Mouse (Mus musculus): ENCODE data around the gene Ifitm7. TPM values are rescaled to one million over a fixed set of nuclear protein-coding genes. Genes with fewer than 3 reads are reported as not detected.

The Ifitm7 gene
- not detected for polyA plus RNA-seq (2015; fragmentation: Illumina TruSeq; extraction: RNeasy Lipid Tissue Mini Kit (QIAGEN cat#74804); ENCODE audit: insufficient read depth, low read depth, low replicate concordance)

GRCm38 (mm10) chr16:13986574-13987478 is at the start of gene Ifitm7, which contains the start of gene 2900011O08Rik:
Gene Ifitm7, minus strand, starts transcription at chr16:13986888.
Gene 2900011O08Rik, plus strand, starts transcription at chr16:13986604.

Other genes starting within 250 kb of the Ifitm7 start
- gene Rrn3, start 206.2 kb downstream of the Ifitm7 start, polyA plus RNA-seq (2015; fragmentation: Illumina TruSeq; extraction: RNeasy Lipid Tissue Mini Kit (QIAGEN cat#74804); ENCODE audit: insufficient read depth, low read depth, low replicate concordance) = 4.7 TPM
- gene Ntan1, start 168.0 kb downstream of the Ifitm7 start, polyA plus RNA-seq (2015; fragmentation: Illumina TruSeq; extraction: RNeasy Lipid Tissue Mini Kit (QIAGEN cat#74804); ENCODE audit: insufficient read depth, low read depth, low replicate concordance) = 22.5 TPM
- gene Pdxdc1, start 83.8 kb downstream of the Ifitm7 start, polyA plus RNA-seq (2015; fragmentation: Illumina TruSeq; extraction: RNeasy Lipid Tissue Mini Kit (QIAGEN cat#74804); ENCODE audit: insufficient read depth, low read depth, low replicate concordance) = 40.8 TPM
- gene Mpv17l, start 83.7 kb downstream of the Ifitm7 start, polyA plus RNA-seq (2015; fragmentation: Illumina TruSeq; extraction: RNeasy Lipid Tissue Mini Kit (QIAGEN cat#74804); ENCODE audit: insufficient read depth, low read depth, low replicate concordance) = 2.7 TPM
- gene 2900011O08Rik, start 284 bp downstream of the Ifitm7 start, polyA plus RNA-seq (2015; fragmentation: Illumina TruSeq; extraction: RNeasy Lipid Tissue Mini Kit (QIAGEN cat#74804); ENCODE audit: insufficient read depth, low read depth, low replicate concordance) = not detected
- 11.6 TPM for gene Nde1, start 176.4 kb upstream of the Ifitm7 start, polyA plus RNA-seq (2015; fragmentation: Illumina TruSeq; extraction: RNeasy Lipid Tissue Mini Kit (QIAGEN cat#74804); ENCODE audit: insufficient read depth, low read depth, low replicate concordance)
- gene Marf1, start 176.5 kb upstream of the Ifitm7 start, polyA plus RNA-seq (2015; fragmentation: Illumina TruSeq; extraction: RNeasy Lipid Tissue Mini Kit (QIAGEN cat#74804); ENCODE audit: insufficient read depth, low read depth, low replicate concordance) = 10.1 TPM